Mouse (Mus musculus) cortical plate, adult 2 months (tissue): Measurements from ENCODE around the gene Ryr1.

Experiments
- CTCF ChIP-seq: fragments of 200-500 bp; IDR thresholded peaks from 2 replicates; pipeline ENCODE4 v1.5.1; 2011; ENCODE audit warnings: mild to moderate bottlenecking, control low read depth, low read length; ENCODE audit not compliant: insufficient read depth; ENCODE audit errors: extremely low read depth
- POLR2A ChIP-seq: fragments of 200-500 bp; IDR thresholded peaks from 2 replicates; pipeline ENCODE4 v1.6.1; 2011; ENCODE audit warnings: mild to moderate bottlenecking, low read length, control low read depth; ENCODE audit not compliant: insufficient read depth; ENCODE audit errors: extremely low read depth

- TF ChIP-seq POLR2A (no peak), CTCF (no peak)
Measured at GRCm38 (mm10) chr7:28969271-28969670, 155.7 kb downstream of the Ryr1 start.
